Mouse (Mus musculus): ENCODE data around the gene Mrpl27.
"Not testable (repeated sequence)": the region's sequence is repeated elsewhere in the genome, so short reads cannot be mapped to it uniquely, and the experiment has no call there.

The Mrpl27 gene

DNA sequence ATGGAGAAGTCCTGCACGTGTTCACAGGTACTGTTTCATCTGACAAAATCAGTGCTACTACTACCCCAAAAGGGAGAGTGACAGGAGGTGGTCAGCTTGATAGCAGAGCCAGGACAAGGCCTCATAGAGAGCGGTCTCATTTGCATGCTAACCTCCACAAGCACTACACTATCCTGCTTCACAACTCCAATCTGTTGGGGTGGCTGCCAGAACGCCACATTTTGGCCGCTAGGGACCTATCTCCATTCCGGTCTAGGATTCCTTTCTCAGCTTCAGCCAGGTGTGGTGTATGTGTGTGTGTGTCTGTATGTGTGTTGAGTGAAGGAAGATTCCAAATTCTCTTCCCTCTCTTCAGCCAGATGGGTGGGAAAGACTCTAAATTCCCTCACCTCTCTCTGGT is 21.9 kb downstream of the Mrpl27 start:
- DNase-seq, result no peak

DNA sequence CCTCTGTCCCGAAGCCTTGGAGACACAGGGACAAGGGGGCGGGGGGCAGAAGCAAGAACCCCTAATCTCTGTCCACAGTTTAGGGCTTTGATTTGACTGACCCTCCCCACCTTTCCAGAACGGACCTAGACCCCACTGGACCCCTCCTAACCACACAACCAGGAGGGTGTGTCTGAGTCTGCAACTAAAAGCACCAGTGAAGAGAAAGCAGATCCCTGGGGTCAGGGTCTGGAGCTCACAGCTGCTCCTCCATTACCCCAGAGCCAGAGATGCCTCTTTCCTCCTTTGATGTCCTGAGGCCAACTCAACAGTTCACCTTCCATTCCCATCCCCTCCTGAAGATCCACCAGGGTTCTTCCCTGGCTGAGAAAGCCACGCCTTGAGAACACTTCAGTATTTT is 22.7 kb downstream of the Mrpl27 start:
- DNase-seq, result no peak

DNA sequence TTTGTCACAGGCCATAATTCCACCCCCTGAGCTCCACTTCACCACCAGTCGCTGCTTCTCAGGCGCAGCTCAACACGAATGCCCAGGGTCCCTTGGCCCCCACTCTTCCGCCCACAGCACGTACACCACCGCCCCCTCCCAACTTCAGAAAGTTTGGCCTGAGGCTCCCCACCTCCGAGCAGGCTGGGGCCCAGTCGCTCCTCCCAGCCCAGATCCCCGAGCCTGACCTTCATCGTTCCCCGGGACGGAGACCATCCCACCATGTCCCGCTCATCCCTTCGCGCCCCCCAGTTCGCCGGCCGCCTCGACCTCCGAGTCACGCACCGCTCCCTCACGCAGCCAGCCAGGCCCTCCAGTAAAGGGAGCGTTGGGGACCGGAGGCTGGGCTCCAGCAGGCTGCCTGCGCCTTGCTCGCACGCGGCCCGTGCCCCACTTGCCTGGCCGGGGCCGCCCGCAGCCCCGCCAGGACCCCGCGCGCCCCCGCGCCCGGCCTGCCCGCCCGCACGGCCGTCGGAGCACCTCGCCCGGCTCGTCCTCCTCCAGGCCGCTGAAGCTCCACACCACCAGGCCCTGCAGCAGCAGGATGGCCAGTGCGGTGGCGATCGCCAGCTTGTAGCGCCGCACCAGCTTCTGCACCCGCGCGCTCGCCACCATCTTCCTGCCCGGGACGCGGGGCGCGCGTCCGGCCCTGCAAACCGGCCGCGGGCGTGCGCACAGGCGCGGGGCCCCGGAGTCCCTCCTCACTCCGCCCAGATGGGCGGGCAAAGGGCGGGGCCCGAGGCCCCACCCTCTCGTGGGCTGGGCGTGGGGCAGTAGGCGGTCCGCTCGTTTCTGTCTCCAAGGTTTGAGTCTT is 23.4 kb downstream of the Mrpl27 start, which contains the start of gene Xylt2:
TSS of gene Xylt2 (minus strand) at position 762 of the 853 bp plus-strand sequence.
- DNase-seq, result peak; percentile 92

DNA sequence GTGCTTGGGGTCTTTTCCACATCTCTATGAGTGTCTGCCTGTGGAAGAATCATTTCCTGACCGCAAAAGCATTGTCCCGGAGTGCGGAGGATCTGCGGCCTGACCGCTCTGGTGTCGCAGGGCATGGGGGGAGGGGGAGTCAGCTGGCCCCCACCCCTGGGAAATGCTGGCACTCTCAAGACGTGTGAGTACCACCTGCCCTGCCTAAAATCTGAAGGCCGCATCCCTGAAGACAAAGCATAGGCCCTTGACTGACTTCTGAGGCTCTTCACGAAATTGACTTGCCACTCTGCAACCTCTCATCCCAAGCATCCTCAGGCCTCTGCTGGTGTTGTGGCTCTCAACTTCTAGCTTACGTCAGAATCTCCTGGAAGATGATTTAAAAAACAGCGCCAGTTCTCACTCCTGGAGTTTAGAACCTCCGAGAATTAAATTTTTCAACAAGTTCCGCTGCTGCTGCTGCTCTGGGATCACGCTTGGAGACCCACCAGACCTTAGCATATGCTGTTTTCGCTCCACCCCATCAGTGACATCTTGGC is 24.1 kb downstream of the Mrpl27 start:
- no peak for DNase-seq

DNA sequence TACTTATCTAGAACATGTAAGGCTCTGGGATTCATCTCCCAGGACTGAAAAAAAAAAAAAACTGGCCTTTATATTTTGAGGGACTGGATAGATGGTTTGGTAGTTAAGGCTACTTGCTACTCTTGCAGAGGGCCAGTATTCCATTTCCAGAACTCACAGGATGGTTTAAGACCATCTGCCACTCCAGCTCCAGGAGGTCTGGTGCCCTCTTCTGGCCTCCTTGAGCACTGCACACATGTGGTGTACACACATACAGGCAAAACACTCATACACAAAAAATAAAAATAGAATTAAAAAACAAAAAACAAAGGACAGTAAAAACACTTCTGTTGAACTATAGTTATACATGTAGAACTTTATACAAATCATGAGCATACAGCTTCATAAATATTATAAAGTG is 27.1 kb downstream of the Mrpl27 start:
- no peak for DNase-seq

DNA sequence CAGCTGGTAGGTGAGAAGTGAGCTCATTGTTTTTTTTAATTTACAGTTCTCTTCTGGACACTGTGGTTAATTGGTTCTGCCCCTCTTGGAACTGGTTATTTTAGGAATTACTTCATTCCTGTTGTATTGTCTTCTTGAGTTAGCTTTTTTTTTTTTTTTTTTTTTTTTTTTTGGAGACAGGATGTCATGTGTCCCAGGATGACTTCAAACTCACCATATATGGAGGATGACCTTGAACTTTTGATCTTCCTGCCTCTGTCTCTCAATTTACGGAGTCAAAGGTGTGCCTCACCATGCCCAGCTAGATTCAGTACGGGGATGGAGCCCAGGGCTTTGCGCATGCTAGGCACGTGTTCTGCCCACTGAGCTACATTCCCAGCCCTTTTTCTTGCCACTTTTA is 28.1 kb downstream of the Mrpl27 start:
- DNase-seq, result no peak

DNA sequence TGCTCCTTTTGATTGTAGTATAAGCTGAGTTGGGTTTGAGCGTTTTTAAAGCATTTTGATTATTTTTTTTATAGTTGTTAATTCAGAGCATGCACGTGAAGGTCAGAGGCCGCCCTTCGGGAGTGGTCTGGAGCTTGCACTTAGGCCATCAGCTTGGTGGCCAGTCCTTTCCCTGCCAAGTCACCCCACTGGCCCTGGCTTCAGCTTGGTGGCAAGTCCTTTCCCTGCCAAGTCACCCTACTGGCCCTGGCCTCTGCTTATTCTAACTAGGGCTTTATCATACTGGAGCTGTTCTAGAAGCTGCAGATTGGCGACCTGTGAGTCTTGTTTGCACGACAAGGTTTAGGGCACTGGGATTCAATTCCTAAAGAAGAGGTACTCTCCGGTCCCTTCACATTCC is 28.9 kb downstream of the Mrpl27 start:
- no peak for DNase-seq

DNA sequence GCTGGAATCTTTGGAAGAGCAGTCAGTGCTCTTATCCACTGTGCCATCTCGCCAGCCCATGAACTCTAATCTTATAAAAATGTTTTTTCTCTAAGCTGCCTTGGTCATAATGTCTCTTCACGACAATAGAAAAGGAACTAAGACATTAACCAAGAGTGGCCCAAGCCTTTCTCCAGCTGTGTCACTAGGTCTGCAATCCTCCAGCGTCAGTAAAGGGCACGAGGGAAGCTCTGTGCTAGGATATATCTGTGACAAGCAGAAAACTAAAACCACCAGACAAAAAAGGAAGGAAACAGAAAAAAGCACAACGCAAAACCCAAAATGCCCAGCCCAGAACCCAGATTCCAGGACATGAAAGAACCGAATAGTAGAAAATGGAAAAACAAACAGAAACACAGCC is 33.6 kb downstream of the Mrpl27 start:
- DNase-seq, result no peak

DNA sequence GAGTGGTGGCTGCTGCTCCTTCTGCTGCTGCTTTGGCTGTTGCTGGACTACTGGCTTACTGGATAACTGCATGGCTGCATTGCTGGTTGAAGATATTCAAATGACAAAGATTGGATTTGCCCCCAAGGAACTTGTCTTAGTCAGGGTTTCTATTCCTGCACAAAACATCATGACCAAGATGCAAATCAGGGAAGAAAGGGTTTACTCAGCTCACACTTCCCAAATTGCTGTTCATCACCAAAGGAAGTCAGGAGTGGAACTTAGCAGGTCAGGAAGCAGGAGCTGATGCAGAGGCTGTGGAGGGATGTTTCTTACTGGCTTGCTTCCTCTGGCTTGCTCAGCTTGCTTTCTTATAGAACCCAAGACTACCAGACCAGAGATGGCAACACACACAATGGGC is 38.9 kb downstream of the Mrpl27 start:
- not testable (repeated sequence) for DNase-seq

DNA sequence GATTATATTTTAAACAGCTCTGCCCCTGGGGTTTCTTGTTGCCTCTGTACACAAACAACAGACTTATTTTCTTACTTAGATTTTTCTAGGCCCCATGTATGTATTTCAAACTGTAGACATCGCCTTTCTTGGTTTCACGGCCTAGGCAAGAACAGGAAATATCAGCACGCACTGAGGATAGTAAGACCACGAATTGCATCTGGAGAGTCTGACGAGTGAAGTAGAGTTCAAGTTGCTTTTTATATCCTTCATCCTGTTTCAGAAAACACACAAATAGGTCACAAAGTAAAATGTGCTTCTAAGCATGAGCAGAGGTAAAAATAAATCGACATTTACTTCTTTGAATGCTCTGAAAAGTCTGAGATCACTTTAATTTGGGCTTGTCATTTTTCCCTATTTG is 41.9 kb downstream of the Mrpl27 start:
- no peak for DNase-seq

DNA sequence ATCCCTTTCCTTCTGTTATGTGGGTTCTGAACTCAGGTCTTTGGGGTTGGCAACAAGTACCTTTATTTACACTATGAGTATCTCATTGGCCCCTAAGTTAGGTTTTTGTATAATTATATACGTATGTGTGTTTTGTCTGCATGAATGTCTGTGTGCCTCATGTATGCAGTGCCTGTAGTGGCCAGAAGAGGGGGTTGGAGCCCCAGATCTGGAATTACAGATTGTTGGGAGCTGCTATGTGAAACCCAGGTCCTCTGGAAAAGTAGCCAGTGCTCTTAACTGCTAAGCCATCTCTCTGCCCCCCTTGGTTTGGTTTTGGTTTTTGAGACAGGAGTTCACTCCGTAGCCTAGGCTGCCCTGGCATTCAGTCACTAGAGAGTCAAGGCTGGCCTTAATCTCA is 43.6 kb downstream of the Mrpl27 start:
- no peak for DNase-seq

DNA sequence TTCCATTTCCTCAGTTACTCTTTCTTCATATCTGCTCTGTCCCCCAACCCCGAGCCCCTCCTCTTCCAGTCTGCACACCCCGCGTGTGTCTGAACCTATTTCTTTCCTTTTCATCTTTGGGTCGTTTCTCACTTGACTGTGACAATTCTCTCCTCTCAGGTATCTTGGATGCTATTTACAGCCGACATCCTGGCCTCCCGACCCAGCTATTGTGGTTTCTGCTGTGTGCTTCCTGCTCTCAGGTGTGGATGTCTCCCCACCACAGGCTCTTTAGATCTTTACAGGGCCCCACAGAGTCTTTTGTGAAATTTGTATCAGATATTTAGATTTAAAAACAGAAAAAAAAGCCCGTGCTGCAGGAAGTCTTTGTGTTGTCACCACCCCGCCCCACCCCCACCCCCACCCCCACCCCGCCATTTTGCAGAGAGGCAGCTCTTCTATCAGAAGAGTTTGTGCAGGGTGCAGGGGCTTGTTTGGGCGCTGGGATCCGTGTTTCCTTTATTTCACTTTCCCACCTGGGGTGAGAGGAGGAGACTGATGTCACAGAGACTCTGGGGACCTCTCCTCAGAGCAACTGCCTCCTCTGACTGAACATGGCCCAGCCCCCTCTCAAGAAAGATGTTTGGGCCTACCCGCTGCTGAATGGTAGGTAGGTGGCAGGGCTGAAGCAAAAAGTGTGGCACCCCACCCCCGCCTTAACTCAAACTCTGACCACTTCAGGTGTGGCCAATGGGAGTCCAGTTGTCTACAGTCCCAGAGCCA is 44.3 kb downstream of the Mrpl27 start:
- no peak for DNase-seq

DNA sequence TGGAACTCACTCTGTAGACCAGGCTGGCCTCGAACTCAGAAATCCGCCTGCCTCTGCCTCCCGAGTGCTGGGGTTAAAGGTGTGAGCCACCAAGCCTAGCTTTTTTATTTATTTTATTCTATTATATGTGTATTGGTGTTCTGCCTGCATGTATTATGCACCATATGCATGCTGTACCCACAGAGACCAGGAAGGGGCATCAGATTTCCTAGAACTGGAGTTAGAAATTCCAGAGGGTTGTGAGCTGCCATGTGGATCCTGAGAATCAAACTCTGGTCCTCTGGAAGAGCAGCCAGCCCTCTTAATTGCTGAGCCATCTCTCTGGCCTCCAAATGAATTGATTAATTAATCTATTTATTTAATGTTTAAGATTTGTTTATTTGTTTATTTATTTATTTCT is 45.8 kb downstream of the Mrpl27 start:
- no peak for DNase-seq

DNA sequence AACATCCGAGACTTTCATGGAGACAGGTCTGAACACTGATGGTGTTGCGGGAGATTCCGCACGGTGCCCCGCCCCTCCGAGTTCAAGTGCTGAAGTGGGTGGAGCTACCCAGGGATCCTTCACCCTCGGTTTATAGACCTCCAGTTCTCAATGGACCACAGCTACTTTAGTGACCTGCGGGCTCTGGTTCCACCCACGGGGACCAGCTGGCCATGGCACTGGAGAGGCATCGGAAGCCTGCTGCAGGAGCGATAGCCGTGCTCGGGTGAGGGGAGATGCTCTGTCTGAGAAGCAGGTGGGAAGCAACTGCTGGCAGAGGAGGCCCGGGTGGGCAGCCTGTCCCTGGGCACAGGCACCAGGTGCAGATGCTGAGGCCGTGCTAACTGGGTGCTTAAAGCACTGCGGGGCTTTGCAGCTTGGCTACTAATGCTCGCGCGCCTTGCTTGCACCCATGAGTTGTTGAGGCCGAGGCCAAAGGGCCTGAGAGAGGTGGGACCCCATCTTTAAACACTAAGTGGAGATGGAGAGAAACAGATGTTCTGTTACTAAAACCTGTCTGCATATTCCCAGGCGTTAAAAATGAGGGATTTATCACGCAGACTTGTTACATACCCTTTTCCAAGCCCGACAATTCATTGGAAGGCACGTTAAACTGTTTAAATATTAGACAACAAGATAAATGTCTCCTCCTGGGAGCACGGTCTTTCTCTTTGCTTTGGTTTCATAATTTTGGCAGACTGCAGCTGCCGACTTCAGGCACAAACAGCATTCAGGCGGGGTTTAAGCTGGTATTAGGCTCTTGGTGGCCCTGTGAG is 48.0 kb downstream of the Mrpl27 start:
- DNase-seq, result no peak

DNA sequence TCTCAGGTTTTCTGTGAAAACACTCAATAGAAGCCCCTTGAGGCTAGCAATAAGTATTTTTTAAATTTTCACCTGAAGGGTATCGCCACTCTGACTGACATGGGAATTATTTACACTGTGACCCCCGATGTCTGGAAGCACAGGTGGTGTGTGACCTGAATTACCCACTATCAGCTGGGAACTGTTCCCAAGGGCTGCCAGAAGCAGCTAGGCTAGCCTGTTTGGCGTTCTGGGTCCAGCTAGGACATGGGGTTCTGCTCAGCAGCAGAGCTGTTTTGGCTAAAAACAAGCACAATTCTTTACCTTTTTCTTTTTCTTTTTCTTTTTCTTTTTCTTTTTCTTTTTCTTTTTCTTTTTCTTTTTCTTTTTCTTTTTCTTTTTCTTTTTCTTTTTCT is 48.6 kb downstream of the Mrpl27 start:
- no peak for DNase-seq

DNA sequence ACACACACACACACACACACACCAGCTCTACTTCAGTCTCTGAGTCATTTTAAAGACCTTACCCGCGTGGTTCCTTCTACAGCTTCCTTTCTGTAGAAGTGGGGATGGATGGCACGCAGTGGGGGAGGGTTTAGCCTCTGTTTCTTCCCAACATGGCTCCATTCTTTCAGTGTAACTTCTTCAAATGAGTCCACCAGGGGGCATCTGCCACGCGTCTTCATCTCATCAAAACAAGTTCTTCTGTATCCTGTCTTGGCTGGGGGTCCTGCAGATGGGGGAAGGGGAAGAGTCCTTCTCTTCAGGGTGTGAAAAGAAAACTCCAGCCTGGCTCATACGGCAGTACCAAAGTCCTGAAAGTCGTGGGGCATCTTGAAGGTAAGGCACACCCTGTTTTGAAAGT is 50.5 kb downstream of the Mrpl27 start:
- DNase-seq, result no peak

DNA sequence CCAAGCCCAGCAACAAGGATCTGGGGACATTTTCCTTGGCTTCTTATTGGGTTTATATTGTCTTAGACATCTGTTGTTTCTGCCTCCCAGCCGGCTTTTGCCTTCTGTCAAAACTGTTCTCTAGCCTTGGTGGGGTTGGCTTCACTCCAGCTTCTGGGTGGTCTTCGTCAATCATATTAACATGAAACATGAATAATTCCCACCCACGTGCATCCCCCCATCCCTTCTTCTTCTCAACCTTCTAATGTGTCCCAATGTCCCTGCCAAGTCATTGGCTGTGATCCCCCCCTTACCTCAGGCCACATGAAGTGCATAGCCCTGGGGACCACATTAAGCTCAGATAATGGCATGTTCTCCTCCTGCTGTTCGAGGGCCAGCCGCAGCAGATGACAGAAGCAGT is 50.9 kb downstream of the Mrpl27 start, which contains the start of gene Gm11541:
TSS of gene Gm11541 (minus strand) at position 28 of the 400 bp plus-strand sequence.
- DNase-seq, result no peak

All from lung, postnatal 14 days (tissue).